Mouse (Mus musculus) ES-Bruce4 (cell line): ENCODE measurements around the gene Plcb3.

Source experiments
- CTCF ChIP-seq: IDR thresholded peaks from one replicate; pipeline ENCODE4 v1.8.1; 2011; ENCODE audit warnings: low read depth, low read length
- EP300 ChIP-seq: IDR thresholded peaks from 2 replicates; pipeline ENCODE4 v1.6.1; 2011; ENCODE audit warnings: low read depth, low read length; ENCODE audit not compliant: insufficient read depth
- POLR2A ChIP-seq: IDR thresholded peaks from one replicate; pipeline ENCODE4 v1.8.1; 2011; ENCODE audit warnings: low read length; ENCODE audit not compliant: insufficient read depth

DNA sequence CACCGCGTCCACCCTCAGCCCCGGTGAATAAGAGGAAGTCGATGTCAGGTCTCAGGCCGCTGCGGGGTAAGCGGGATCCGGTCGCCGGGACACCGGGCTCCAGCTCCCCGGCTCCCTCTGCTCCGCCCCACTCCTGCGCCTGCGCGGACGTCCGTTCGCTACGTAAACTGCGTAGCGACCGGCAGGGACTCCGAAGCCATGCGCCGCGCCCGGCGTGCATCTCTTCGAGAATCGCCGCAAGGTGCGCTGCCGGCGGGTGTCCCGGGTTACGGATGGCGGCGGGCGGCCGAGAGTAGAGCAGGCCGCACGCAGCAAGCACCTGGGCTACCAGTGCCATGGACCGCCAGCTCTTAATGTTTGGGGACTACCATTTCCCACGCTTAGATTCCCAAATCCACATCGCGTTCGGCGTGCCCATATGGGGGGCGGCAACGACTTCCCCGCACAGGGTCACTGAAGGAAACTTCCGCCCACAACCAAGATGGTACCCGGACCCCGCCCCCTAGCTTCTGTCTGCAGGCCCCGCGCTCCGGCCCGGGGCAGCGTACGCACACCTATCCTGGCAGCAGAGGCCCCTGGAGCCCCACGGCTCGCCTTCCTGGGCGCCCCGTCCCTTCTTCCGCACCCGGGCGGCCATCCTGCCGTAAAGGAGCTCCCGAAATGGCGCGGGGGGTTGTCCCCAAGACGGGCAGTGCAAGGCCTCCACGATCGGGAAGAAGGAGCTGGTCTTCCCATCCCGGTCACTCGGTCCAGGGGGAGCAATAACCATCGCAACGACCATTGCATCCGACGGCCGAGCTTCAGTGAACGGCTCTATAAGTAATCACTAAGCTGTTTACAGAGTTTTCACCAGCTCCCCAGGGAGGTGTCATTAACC lies 34.7 kb downstream of the Plcb3 start, which contains the start of gene Bad:
- TF ChIP-seq CTCF (no peak), POLR2A (no peak), EP300 (no peak)
